Comparison of ENCODE assay signal across 13 mouse cellular contexts in genomic region chr2:179536762-179537161, GRCm38 (mm10).
DNase-seq lines count a peak whose midpoint lies in the region; ATAC-seq and TF ChIP-seq lines count a peak whose summit lies in the region.
"Had no signal": no experiment of that assay in that cellular context is flagged by ENCODE, and none has a peak within 500 bp of the region (broad histone marks: within the 10 kb centered on the region; RNA-seq: fewer than 3 reads in every experiment).

No protein-coding gene starts in this region.

- 3% methylated on average over 2 of the region's 2 CpGs for WGBS in forebrain, embryonic 10.5 days
- 16% methylated on average over 2 of the region's 2 CpGs for WGBS in forebrain, postnatal 0 days
- 1% methylated on average over 2 of the region's 2 CpGs for WGBS in forebrain, embryonic 12.5 days
- 2% methylated on average over 2 of the region's 2 CpGs for WGBS in hindbrain, embryonic 13.5 days
- 1% methylated on average over 2 of the region's 2 CpGs for WGBS in midbrain, embryonic 14.5 days
- 33% methylated on average over 2 of the region's 2 CpGs for WGBS in intestine, embryonic 15.5 days

- no peak overlapping the region for H3K9ac ChIP-seq in forebrain, postnatal 0 days
- H3K9ac ChIP-seq in forebrain, embryonic 12.5 days, result no peak overlapping the region
- no peak overlapping the region for H3K9ac ChIP-seq in hindbrain, embryonic 13.5 days
- H3K9ac ChIP-seq in midbrain, embryonic 14.5 days (replicated peaks; ENCODE audit: low read length), result no peak overlapping the region
- H3K9ac ChIP-seq in intestine, embryonic 15.5 days, result no peak overlapping the region
- H3K9ac ChIP-seq: embryonic facial prominence, embryonic 12.5 days had no signal

- H3K4me2 ChIP-seq in forebrain, postnatal 0 days (ENCODE audit: low read depth), result no peak overlapping the region
- H3K4me2 ChIP-seq in forebrain, embryonic 12.5 days, result 0 out of 2 replicates have a peak overlapping the region, but pooled peaks have one; percentile 13
- no peak overlapping the region for H3K4me2 ChIP-seq in hindbrain, embryonic 13.5 days
- peak overlapping the region; percentile 41; the same call in 1 of the 2 replicates for H3K4me2 ChIP-seq in midbrain, embryonic 14.5 days (ENCODE audit: low read length)
- H3K4me2 ChIP-seq in intestine, embryonic 15.5 days (replicated peaks), result no peak overlapping the region

- TF ChIP-seq CTCF in forebrain, postnatal 0 days (IDR thresholded peaks at IDR 0.05; ENCODE audit: low read depth), result no peak

- H3K4me3 ChIP-seq in forebrain, embryonic 10.5 days, result 0 out of 2 replicates have a peak overlapping the region, but pooled peaks have one; percentile 24
- no peak overlapping the region for H3K4me3 ChIP-seq in forebrain, postnatal 0 days (ENCODE audit: low read depth, low read length)
- H3K4me3 ChIP-seq in forebrain, embryonic 12.5 days (replicated peaks), result no peak overlapping the region
- H3K4me3 ChIP-seq in hindbrain, embryonic 13.5 days, result no peak overlapping the region
- H3K4me3 ChIP-seq in midbrain, embryonic 14.5 days (replicated peaks; ENCODE audit: low read depth, low read length), result no peak overlapping the region
- no peak overlapping the region for H3K4me3 ChIP-seq in intestine, embryonic 15.5 days (replicated peaks)
- H3K4me3 ChIP-seq: embryonic facial prominence, embryonic 12.5 days had no signal

- H3K27ac ChIP-seq in forebrain, embryonic 10.5 days, result peak overlapping the region; percentile 85
- no peak overlapping the region for H3K27ac ChIP-seq in forebrain, postnatal 0 days (ENCODE audit: low read depth, low read length)
- H3K27ac ChIP-seq in forebrain, embryonic 12.5 days, result peak overlapping the region; percentile 84
- H3K27ac ChIP-seq in hindbrain, embryonic 13.5 days, result peak overlapping the region; percentile 46; the same call in 1 of the 2 replicates
- peak overlapping the region; percentile 70; the same call in 1 of the 2 replicates for H3K27ac ChIP-seq in midbrain, embryonic 14.5 days (replicated peaks; ENCODE audit: low read depth, low read length)
- H3K27ac ChIP-seq in intestine, embryonic 15.5 days, result no peak overlapping the region
- H3K27ac ChIP-seq: embryonic facial prominence, embryonic 12.5 days had no signal

- H3K27me3 ChIP-seq in forebrain, embryonic 10.5 days (ENCODE audit: poor library complexity, severe bottlenecking), result peaks cover 36% of the 10 kb centered on the region
- H3K27me3 ChIP-seq in forebrain, postnatal 0 days (ENCODE audit: insufficient read depth, low read length), result no peaks in the 10 kb centered on the region
- no peaks in the 10 kb centered on the region for H3K27me3 ChIP-seq in forebrain, embryonic 12.5 days
- peaks cover 15% of the 10 kb centered on the region; the same call in 1 of the 2 replicates for H3K27me3 ChIP-seq in hindbrain, embryonic 13.5 days
- no peaks in the 10 kb centered on the region for H3K27me3 ChIP-seq in midbrain, embryonic 14.5 days (ENCODE audit: control insufficient read depth, insufficient read depth, low read length)
- no peaks in the 10 kb centered on the region for H3K27me3 ChIP-seq in intestine, embryonic 15.5 days (replicated peaks)
- H3K27me3 ChIP-seq: CH12.LX had no signal

- no peak for DNase-seq in forebrain, embryonic 10.5 days (ENCODE audit: extremely low spot score, low spot score)
- DNase-seq in forebrain, postnatal 0 days, result no peak
- DNase-seq in midbrain, embryonic 14.5 days, result peak; percentile 47
- DNase-seq in right cerebral cortex, adult 18-20 months, result no peak
- no peak for DNase-seq in ovary, adult 18-20 months (ENCODE audit: low spot score)
- DNase-seq: adrenal gland, postnatal 36 days; gastrocnemius, postnatal 36 days; liver had no signal

- peaks cover 90% of the 10 kb centered on the region for H3K4me1 ChIP-seq in forebrain, embryonic 10.5 days
- H3K4me1 ChIP-seq in forebrain, postnatal 0 days (ENCODE audit: insufficient read depth), result no peaks in the 10 kb centered on the region
- peaks cover 75% of the 10 kb centered on the region for H3K4me1 ChIP-seq in forebrain, embryonic 12.5 days
- peaks cover 64% of the 10 kb centered on the region for H3K4me1 ChIP-seq in hindbrain, embryonic 13.5 days (replicated peaks)
- H3K4me1 ChIP-seq in midbrain, embryonic 14.5 days (ENCODE audit: control insufficient read depth, insufficient read depth, low read length), result peaks cover 31% of the 10 kb centered on the region
- no peaks in the 10 kb centered on the region for H3K4me1 ChIP-seq in intestine, embryonic 15.5 days (replicated peaks)

- peaks cover 11% of the 10 kb centered on the region for H3K36me3 ChIP-seq in forebrain, embryonic 10.5 days (replicated peaks)
- no peaks in the 10 kb centered on the region for H3K36me3 ChIP-seq in forebrain, postnatal 0 days (ENCODE audit: insufficient read depth)
- no peaks in the 10 kb centered on the region for H3K36me3 ChIP-seq in forebrain, embryonic 12.5 days (replicated peaks)
- no peaks in the 10 kb centered on the region for H3K36me3 ChIP-seq in hindbrain, embryonic 13.5 days
- no peaks in the 10 kb centered on the region for H3K36me3 ChIP-seq in midbrain, embryonic 14.5 days (ENCODE audit: control insufficient read depth, insufficient read depth, low read length)
- no peaks in the 10 kb centered on the region for H3K36me3 ChIP-seq in intestine, embryonic 15.5 days
- H3K36me3 ChIP-seq: embryonic facial prominence, embryonic 12.5 days had no signal

- peaks cover 8% of the 10 kb centered on the region; the same call in 1 of the 2 replicates for H3K9me3 ChIP-seq in forebrain, embryonic 10.5 days
- no peaks in the 10 kb centered on the region for H3K9me3 ChIP-seq in forebrain, postnatal 0 days (ENCODE audit: low read length)
- no peaks in the 10 kb centered on the region for H3K9me3 ChIP-seq in forebrain, embryonic 12.5 days
- H3K9me3 ChIP-seq in hindbrain, embryonic 13.5 days, result no peaks in the 10 kb centered on the region
- H3K9me3 ChIP-seq in midbrain, embryonic 14.5 days (ENCODE audit: control insufficient read depth, low read length), result no peaks in the 10 kb centered on the region
- H3K9me3 ChIP-seq in intestine, embryonic 15.5 days, result no peaks in the 10 kb centered on the region
- H3K9me3 ChIP-seq: embryonic facial prominence, embryonic 12.5 days had no signal

- no peak for ATAC-seq in forebrain, postnatal 0 days
- 0 out of 2 replicates have a peak, but pooled peaks have one; percentile 5 for ATAC-seq in forebrain, embryonic 12.5 days (ENCODE audit: low FRiP score)
- ATAC-seq in hindbrain, embryonic 13.5 days (ENCODE audit: low FRiP score), result no peak
- no peak for ATAC-seq in midbrain, embryonic 14.5 days (ENCODE audit: low FRiP score, low TSS enrichment)
- ATAC-seq in intestine, embryonic 15.5 days, result no peak

Comparison
In these comparisons a context has a peak if more than half of its experiments do, and no peak if none do; other contexts are left out.
1. H3K27ac ChIP-seq: peak in forebrain, embryonic 10.5 days (single experiment), forebrain, embryonic 12.5 days (single experiment), hindbrain, embryonic 13.5 days (single experiment) and midbrain, embryonic 14.5 days (single experiment); none in forebrain, postnatal 0 days (single experiment) and intestine, embryonic 15.5 days (single experiment).
2. H3K4me2 ChIP-seq: peak in forebrain, embryonic 12.5 days (single experiment) and midbrain, embryonic 14.5 days (single experiment); none in forebrain, postnatal 0 days (single experiment), hindbrain, embryonic 13.5 days (single experiment) and intestine, embryonic 15.5 days (single experiment).